Mouse (Mus musculus) cerebellum, adult 2 months (tissue): ENCODE results near the gene Aldh1l1.

Source experiments
- CTCF ChIP-seq: fragments of 200-500 bp; IDR thresholded peaks from 2 replicates; pipeline ENCODE4 v1.5.1; 2011; ENCODE audit warnings: low read depth, mild to moderate bottlenecking, control low read depth, low read length, moderate library complexity, borderline replicate concordance; ENCODE audit not compliant: insufficient read depth
- POLR2A ChIP-seq: fragments of 200-500 bp; IDR thresholded peaks from 2 replicates; pipeline ENCODE4 v1.6.1; 2011; ENCODE audit warnings: low read length, control low read depth, borderline replicate concordance; ENCODE audit not compliant: insufficient read depth

DNA sequence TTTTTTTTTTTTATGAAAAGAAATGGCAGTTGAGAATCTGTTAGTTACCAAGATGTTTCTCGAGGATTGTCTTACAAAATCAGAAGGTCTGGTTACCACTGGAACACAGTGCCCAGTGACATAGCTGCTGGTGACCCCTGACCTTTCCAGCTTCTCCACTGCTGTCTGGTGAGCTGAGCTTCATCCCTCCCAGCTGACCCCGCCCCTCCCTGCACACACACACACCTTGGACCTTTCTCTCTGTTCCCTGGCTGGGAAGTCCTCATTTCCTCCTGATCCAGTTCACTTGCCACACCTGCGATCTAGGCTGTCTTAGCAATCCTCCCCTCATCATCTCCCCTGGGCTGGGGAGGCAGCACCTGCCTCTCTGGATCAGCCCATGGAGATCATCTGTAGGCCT is 60.0 kb downstream of the Aldh1l1 start:
- TF ChIP-seq CTCF (no peak), POLR2A (no peak)
